ENCODE assay signal across 8 mouse cellular contexts in the genomic region with DNA sequence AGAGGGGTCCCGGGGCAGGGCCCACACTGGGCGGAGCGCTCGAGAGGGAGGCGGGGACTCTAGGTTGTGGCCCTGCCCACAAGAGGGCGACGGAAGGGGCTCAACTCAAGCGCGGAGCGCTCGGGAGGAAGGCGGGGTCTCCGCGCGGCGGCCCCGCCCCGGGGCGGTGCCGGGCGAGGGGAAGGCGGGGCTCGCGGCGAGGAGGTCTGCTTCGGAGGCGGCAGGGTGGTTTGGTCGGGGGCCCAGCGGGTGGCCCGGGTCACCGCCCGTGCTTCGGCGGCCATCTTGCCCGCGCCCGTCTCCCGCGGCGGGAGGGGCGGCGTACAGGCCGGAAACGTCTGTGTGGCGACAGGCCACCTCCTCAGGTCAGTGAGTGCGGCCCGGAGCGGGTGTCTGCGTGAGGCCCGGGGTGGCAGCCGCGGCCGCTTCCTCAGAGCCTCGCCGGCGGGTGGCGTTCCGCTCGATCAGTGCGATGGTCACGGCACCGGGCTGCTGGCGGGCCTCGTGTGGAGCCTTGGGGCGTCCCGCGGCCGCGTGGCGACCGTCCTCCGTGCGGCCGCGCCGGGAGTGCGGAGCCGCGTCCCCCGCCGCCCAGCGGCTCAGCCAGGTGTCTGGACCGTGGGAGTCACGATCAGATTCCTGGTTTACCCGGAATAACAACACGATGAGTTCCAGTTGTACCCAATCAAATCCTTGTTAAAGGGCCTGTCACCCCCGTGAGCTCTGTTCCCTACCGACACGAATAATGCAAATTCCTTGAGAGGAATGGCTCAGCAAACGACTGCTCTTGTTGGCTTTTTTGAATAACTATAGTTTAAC. TPM values are rescaled to one million over a fixed set of nuclear protein-coding genes. Genes with fewer than 3 reads are reported as not detected.
DNase-seq lines count a peak whose midpoint lies in the region; ATAC-seq and TF ChIP-seq lines count a peak whose summit lies in the region.

TSS of gene Mios (plus strand) at position 176 of the 819 bp plus-strand sequence.

- TF ChIP-seq CTCF in hindbrain, postnatal 0 days (IDR thresholded peaks at IDR 0.05; ENCODE audit: low read depth): 0 out of 2 replicates have a peak, but pooled peaks have one; percentile 27
- TF ChIP-seq CTCF in left cerebral cortex, adult 2 months (IDR thresholded peaks at IDR 0.05): peak; percentile 33

- peak within 1 kb of the TSS; percentile 88 for H3K9ac ChIP-seq in hindbrain, postnatal 0 days (replicated peaks; ENCODE audit: low read length)

- H3K4me2 ChIP-seq in hindbrain, postnatal 0 days (ENCODE audit: low read depth, low read length): peak within 1 kb of the TSS; percentile 55

- H3K27me3 ChIP-seq in hindbrain, postnatal 0 days (ENCODE audit: insufficient read depth, low read length): no peaks in the 10 kb centered on the region

- peak; percentile 82 for DNase-seq in T-cell, adult 2 months (ENCODE audit: low spot score)
- peak; percentile 87 to 91 for DNase-seq in cerebellum, postnatal 36 days
- peak; percentile 89 for DNase-seq in gastrocnemius, adult 18-20 months (ENCODE audit: low spot score)
- DNase-seq in hindbrain, postnatal 0 days (ENCODE audit: low spot score): peak; percentile 93
- DNase-seq in left cerebral cortex, adult 2 months (ENCODE audit: extremely low spot score in 1 of 2, low spot score in 2 of 2): peak; percentile 78 to 87
- DNase-seq in right cerebral cortex, adult 2 months (ENCODE audit: low spot score in 2 of 2): peak; percentile 79 to 80
- peak; percentile 86 for DNase-seq in urinary bladder, postnatal 14 days (ENCODE audit: low spot score)

- peak within 1 kb of the TSS; percentile 77 for H3K4me3 ChIP-seq in hindbrain, postnatal 0 days (ENCODE audit: low read length)
- H3K4me3 ChIP-seq in left cerebral cortex, adult 2 months: peak within 1 kb of the TSS; percentile 86

- no peaks in the 10 kb centered on the region for H3K9me3 ChIP-seq in hindbrain, postnatal 0 days (ENCODE audit: low read length)

- H3K27ac ChIP-seq in hindbrain, postnatal 0 days: peak within 1 kb of the TSS; percentile 93
- peak within 1 kb of the TSS; percentile 94 for H3K27ac ChIP-seq in left cerebral cortex, adult 2 months

- H3K36me3 ChIP-seq in hindbrain, postnatal 0 days (ENCODE audit: insufficient read depth, low read length): no peaks in the 10 kb centered on the region

- intact Hi-C loops in left cerebral cortex, adult 2 months (cut with DNase I): loop anchor here (1.0 to 5.0 kb wide), 2 partner anchors 50 to 303 kb away; partner anchors contain the start of genes Gm45062, Rpa3 and Umad1

- 0 out of 2 replicates have a peak, but pooled peaks cover 4% of the 10 kb centered on the region for H3K4me1 ChIP-seq in hindbrain, postnatal 0 days (ENCODE audit: insufficient read depth, low read length)

- under 1% methylated on average over 62 of the region's 90 CpGs for WGBS in hindbrain, postnatal 0 days

- ATAC-seq in hindbrain, postnatal 0 days: peak; percentile 99
- peak; percentile 93 for ATAC-seq in megakaryocyte, adult 5-6 weeks (ENCODE audit: poor library complexity, severe bottlenecking)

RNA-seq across cellular contexts. Expression of gene Mios, which starts in this region (rescaled TPM):
- 10 to 100 TPM; 16.6 to 17.0 TPM for total RNA-seq in gastrocnemius, adult 18-20 months (2021)
- total RNA-seq in hindbrain, postnatal 0 days (2014; rRNA removed): 18.9 and 20.8 TPM in 2 replicates
- 21.3 and 21.4 TPM in 2 replicates for polyA plus RNA-seq in hindbrain, postnatal 0 days (2015; fragmentation: Nextera tagmentation; extraction: Ambion mirVana)
- 10 to 100 TPM; 20.5 to 26.2 TPM for total RNA-seq in left cerebral cortex, adult 2 months (2021)
- 11.2 and 13.2 TPM in 2 replicates for total RNA-seq in megakaryocyte, adult 5-6 weeks (2015)
- 12.6 and 14.6 TPM in 2 replicates for total RNA-seq in megakaryocyte, adult 5-6 weeks (2017)

Comparison
In these comparisons a context has a peak if more than half of its experiments do, and no peak if none do; other contexts are left out.
1. Peak in every context shown above with its lines: DNase-seq, ATAC-seq, H3K4me3 ChIP-seq and H3K27ac ChIP-seq.